Mouse (Mus musculus) cerebellum, postnatal 4 days (tissue): ENCODE data around the gene Tvp23b.

Experiments
- DNase-seq, 2 experiments: peaks; one replicate each; pipeline ENCODE4 v3.0.0; 2022; ENCODE audit warnings: low spot score in 2 of 2, mixed read lengths in 1 of 2

Tvp23b gene

DNA sequence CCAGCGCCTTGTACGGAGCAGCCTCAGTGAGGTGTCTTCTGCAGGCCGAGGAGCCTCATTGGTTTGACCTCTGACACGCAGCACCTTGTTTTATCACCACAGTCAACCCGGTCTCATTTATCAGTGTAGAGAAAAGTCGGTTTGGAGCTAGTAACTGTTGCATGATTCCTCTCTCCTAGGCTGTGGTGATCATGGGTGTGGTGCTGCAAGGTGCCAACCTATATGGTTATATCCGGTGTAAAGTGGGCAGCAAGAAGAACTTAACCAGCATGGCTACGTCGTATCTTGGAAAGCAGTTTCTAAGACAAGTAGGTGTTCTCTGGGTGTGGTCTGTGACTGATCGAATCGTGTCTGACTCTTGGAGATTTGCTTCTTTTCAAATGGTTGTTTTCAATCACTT is 12.5 kb downstream of the Tvp23b start:
- DNase-seq, result no peak

DNA sequence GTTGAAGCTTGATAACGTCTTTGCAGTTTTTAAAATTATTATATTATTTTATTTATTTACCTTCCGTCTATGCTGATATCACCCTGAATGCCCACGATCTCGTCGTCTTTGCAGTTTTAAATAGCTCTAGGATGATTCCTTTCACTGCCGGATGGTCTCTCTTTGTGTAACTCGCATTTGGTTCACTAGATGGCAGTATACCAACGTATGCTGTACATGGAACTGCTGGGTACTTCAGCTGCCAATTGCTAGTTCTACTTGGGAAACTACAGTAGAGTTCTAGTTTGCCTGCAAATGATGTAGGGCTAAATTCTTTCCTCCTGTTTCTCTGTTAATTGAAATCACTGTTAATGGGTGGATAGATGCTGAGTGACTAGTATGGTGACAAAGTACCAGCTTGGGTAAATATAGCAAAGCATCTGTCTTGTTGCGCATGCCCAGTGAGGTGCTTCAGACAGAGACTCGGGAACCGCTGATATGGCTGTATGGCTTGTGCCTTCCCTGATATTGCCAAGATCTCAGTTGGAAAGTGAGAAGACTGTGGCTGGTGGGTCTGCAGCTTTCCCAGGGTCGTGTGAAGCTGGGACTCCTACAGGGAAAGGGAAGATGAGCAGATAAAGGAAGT is 22.6 kb downstream of the Tvp23b start:
- DNase-seq, result peak in 1 of 2 experiments; percentile 61

DNA sequence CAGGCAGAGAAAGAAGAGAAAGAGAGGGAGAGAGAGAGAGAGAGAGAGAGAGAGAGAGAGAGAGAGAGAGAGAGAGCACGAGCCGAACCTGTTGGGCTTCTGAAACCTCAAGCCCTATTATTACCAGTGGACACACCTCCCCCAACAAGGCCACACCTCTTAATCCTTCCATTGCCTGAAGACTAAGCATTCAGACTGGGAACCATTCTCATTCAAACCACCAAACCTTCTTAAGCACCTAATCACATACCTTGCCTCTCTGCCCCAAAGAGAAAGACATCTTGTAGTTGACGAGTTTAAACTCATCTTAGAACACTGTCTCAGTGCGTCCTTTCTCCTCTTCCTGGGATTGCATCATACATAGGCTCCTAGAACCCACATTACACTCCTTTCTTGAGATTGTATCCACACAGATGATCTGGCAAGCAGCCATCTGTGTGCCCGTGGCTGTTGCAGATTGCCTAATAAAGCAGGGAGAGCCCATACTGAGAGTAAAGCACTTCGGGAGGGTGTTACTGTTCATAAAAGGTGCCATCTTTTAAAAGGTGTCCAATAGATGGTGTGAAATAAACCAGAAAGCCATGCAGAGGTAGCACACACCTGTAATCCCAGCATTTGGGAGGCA is 24.7 kb downstream of the Tvp23b start:
- no peak for DNase-seq

DNA sequence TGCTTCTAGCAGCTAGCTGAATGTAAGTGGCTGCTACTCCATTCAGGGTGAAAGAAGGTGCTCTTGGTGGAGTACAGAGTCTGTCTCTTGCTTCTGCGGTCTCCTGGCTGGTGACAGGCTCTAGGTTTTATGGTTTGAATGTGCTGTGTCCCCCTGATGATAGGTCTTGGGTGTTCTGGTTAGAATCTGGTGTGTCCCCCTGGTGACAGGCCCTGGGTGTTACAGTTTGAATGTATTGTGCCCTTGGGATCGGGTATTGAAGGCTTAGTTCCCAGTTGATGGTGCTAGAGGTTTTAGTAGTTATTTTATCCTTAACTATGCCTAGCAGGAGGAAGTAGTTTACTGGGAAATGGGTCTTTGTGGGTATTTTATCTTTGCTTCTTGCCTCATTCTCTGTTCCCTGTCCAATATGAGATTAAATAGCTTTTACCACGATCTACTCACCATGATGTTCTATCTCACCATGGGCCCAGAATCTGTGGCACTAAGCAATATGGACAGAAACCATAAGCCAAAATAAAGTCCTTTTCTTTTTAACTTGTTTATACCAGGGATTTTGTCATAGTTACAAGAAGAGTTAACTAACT is 30.6 kb downstream of the Tvp23b start:
- no peak for DNase-seq

DNA sequence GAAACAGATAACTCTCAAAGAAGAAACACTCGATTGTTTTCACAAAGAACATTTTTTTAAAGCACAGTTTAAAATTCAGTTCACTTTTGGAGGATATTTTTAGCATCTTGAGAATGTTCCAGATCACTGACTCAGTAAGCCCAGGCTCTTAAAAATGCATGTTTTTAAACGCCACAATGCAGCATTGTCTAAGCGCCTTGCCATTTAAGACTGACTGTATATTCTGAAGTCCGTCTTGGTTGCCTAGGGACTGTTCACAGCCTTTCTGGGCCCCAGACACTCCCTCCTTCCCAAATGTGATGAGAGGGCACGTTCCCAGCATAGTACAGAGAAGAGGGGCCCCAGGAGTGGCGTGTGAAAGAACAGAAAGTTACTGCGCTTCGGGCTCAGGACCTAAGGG is 32.1 kb downstream of the Tvp23b start:
- DNase-seq, result no peak

DNA sequence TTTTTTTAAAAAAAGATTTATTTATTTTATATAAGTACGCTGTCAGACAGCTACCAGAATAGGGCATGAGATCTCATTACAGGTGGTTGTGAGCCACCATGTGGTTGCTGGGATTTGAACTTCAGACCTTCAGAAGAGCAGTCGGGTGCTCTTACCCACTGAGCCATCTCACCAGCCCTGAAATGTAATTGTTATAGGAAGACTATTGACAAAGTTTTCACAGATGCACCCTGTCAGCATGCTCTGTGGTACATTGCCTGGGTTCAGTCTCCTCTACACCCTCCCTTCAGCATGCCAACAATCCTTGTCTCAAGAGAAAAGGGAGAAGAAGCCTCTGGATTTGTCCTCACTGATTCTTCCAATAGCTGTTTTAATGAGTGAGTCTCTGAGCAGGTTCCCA is 33.9 kb downstream of the Tvp23b start:
- DNase-seq, result no peak

DNA sequence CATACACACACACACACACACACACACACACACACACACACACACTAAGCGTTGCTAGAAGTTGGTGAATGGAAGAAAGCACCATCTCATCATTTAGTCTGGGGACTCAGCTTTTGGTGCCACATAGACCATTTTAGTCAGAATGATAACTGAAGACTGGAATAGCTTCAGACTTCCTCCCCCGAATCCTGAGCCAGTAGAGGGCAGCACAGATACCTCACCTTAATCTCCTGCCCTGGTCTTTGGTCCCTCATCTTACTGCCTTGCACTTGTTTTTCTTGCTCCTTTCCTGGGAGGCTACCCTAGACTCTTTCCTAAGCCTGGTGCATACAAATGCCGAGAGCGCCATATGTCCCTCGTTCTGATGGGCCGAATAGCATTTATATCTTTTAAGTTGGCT is 35.3 kb downstream of the Tvp23b start:
- no peak for DNase-seq

DNA sequence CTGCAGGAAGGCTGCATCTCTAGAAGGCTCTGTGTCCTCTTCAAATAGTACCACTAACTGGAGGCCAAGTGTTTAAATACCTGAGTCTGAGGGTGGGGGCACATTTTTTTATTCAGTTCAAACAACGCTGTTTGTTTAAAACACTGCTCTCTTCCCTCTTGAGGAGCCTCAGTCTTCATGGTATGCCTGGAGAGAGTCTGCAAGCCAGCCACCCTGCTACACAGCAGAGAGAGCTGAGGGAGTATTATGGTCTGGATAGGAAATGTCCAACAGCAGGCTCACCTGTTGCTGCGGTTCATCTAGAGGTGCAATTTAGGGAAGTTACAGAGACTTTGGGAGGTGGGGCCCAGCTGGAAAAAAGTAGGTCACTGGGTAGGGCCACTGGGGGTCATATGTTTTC is 36.2 kb downstream of the Tvp23b start:
- no peak for DNase-seq

DNA sequence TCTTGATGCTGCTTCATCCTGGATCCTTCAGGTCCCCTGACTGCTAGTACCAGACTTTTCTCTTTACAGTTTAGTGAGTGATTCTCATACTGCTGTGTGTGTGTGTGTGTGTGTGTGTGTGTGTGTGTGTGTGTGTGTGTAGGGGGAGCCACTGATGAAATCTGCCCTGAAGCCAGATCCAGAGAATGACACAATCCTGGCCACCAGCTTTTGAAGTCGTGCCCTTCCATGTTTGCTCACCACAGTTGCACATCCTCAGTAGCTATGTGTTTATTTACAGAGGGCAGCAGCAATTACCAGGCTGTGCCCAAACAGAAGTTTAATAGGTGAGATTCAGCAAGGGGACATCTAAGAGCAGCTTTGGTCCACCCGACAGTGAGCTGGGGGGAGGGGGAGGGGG is 37.5 kb downstream of the Tvp23b start:
- no peak for DNase-seq

DNA sequence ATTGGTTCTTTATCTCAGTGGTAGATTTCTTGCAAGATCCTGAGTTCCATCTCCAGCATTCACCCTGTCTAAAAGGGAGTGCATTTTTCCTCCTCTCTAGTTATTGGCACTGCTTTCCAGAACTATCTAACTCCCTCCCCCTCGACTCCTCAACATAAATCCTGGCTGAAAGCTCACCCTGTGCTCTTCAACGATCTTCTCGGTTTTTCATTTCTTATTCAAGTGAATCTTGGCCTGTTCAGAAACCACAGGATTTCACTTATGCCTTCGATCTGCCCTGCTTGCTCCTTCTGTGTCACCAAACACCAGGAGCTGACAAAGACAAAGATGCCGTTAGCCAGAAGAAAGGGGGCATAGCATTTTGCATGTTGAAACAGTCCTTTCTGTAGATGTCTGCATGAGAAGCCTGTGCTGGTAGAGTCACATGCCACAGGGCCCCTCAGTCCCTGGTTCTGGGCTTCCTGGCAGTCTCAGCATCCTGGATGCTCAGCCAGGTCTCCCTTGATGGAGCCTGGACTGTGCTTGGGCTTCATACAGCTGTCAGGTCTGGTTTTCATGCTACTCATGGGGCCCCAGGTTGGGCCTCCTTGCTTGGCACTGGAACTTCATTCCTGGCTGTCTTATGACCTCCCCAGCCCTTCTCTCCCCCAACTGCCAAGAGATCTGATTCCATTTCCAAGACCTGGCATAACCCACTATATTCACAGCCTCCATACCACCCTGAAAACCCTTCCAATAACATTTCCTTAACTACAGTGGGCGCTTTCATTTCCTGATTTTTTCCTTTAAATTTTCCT is 40.9 kb downstream of the Tvp23b start:
- no peak for DNase-seq

DNA sequence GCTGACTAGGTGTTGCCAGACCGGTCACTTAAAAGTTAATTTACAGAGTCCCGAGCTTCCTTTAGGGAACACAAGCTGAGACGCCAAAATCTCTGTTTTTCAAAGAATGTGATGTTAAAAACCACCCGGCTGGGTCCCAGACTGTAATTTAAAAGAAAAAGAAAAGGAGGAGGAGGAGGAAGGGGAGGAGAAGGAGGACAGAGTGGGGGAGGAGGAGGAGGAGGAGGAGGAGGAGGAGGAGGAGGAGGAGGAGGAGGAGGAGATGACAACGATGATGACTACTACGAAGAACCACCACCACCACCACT is 41.4 kb downstream of the Tvp23b start:
- no peak for DNase-seq

DNA sequence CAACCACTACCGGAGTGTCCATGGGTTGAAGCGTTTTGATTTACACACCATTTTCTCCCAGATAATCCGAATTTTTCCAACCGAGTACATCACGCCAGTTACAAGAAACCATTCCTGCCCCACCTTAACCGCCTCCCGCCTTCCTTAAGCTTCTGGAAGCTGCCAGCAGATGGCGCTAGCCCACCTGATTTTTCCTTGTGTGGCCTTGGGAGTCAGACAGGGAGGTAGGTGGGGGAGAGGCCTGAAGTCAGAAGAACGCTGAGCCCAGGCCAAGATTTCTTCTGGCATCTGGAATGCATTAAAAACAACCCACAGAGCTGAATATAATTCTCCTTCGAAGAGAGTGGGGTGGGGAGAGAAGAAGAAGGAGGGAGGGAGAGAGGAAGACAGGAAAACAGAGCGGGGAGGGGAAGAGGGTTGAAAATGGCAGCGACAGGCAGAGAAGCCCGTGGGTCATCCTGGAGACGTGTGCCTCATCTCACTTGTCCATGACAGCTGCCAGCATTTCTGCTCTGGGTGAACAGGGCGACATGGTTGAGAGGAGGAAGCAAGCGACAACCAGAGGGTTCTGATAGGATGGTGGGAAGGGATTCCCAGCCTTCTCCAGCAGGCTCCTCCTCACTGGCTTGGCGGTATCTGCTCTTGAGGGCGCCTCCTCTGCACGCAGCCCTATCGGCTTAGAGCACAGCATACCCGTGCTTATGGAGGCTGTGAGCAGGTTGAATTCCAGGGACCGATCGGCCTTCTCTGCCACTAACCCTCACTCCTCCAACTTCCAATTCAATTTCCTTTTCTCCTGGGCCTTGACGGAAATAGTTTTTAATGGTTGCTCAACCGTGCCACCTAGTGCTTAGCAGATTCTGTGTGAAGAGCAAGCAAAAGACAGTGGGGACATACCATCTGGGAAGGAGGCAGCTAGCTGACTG is 42.1 kb downstream of the Tvp23b start:
- peak; percentile 93 for DNase-seq

DNA sequence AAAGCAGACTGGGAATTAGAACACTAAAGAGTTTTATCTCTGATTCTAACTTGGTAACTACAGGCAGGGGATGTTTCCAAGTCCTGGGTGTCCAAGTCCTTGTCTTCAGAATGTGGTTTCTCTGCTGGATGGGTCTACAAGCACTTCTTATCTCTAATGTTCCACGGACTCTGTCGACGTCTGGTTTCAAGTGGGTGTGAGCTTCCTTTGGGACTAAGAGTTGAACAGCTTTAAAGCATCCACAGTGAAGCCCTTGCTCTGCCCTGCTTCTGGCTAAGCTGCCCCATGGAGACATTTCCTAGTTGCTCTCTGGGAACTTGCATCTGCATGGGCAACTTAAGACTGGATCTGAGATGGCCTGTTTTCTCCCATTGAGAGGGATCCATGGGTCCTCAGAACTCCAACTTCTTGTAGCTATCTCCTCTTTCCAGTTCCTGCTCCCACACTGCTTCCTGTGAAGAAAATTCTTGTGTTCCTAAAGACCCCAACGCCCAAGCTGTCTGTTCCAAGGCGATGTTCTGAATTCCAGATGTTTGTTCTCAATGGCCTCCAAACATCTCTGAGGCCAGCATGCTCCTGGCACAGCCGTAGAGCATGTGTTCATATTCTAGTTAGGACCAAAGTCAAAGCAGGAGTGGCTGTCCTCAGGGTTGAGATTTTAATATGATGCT is 45.0 kb downstream of the Tvp23b start:
- no peak for DNase-seq

DNA sequence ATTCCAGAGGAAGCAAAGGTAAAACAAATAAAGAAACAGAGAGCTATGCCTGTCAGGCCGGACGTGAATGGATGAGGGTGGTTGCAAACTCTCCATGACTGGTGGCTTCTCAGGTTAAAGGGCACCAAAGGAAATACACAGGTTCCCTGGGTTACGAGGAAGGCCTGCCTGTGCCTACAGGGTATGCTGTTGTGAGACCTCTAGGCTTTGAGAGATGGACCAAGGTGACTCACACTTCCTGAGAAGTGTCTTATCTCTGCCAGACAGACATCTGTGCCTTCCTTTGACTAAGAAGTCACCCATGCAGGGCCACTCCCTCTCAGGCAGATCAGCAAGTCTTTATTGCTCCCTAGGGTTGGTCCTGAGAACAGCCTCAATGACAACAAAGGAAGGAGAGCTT is 50.5 kb downstream of the Tvp23b start:
- no peak for DNase-seq

DNA sequence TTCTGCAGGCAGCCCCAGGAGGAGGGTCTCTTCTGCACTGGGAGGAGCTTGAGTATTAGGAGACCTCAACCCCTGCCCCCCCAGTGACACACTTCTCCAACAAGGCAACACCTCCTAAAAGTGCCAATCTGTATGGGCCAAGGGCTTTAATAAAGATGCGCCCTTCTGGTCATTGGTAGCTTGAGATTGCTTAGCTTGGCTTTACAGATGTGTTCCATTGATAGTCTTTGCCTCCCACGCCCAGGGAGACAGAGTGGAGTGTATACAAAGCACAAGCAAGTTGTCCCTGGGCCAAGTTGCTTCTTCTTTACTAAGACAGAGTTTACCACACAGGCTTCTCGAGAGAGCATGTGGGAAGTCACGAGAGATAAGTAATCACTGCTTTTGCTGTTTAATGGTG is 51.3 kb downstream of the Tvp23b start:
- DNase-seq, result no peak

DNA sequence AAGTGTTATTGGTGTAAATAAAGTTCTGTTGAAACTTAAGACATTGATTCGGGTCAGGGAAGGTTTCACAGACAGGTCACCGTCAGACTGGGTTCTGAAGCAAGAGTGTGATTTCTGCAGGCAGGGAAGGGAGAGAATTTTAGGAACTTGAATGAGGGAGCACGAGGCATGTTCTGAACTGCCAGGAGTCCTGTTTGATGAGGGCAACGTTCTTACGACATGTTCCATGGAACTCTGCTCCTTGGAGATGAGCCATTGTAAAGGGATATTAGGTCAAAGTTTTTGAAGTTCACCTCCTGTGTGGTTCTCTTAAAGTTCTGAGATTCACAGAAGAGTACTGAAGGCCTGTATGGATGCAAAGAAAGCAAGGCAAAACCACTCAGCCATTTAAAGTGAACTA is 51.9 kb downstream of the Tvp23b start:
- DNase-seq, result no peak

DNA sequence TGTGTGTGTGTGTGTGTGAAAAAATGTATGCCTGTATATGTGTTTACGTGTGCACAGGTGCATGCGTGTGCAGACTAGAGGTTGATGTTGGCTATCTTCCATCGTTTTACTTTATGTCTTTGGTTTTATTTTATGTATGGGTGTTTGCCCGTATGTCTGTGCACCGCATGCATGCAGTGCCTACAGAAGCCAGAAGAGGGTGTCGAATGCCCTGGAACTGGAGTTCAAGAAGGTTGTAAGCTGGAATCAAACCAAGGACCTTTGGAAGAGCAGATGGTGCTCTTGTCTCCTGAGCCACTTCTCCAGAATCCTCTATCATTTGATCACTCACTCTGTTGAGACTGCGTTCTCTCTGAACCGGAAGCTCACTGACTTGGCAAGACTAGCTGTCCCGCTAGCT is 53.8 kb downstream of the Tvp23b start:
- no peak for DNase-seq

DNA sequence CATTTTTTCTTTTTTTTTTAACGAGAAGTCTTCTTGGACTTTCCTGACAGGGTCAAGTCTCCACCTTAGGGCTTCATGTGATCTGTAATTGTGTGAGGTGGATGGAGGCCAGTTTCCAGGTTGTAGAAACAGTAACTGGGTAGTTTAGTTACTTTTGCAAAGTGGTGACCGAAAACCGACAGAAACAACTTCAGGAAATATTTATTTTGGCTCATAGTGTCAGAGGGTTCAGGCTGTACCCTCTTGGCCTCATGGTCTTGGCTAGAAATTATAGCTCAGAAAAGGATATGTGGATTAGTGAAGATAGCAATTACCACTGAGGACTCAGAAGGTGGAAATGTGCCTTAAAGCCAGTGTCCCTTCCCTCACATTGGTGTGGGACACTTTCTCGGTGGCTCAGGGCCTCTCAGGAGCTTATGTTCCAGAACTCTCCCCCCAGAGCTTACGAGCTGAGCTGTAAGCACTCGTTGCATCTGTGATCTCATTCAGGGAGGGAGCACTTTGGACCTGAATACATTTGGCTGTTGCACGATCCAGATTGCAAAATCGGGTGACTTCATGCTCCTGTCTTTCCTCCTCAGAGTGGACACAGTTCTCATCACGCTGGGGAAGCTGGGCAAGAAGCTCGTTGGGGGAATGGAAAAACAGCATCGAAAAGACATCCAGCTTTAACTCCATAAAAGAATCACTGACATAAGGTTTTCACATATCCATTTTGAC is 55.7 kb downstream of the Tvp23b start:
- DNase-seq, result no peak

DNA sequence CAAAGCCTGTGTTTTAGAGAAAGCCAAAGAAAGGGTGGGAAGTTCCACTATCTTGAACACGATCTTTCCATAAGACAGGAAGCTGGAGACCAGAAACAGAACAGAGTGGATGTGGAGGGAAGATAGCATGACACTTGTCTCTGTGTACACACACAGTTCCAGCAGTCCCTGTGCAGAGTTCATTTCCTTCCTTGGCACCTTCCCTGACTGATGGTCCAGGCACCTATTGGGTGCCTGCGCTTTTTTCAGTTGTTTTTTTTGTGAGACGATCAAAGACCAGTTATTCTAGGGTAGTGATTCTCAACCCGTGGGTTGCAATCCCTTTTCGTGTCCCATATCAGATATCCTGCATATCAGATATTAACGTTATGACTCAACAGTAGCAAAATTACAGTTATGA is 58.7 kb downstream of the Tvp23b start:
- DNase-seq, result no peak

DNA sequence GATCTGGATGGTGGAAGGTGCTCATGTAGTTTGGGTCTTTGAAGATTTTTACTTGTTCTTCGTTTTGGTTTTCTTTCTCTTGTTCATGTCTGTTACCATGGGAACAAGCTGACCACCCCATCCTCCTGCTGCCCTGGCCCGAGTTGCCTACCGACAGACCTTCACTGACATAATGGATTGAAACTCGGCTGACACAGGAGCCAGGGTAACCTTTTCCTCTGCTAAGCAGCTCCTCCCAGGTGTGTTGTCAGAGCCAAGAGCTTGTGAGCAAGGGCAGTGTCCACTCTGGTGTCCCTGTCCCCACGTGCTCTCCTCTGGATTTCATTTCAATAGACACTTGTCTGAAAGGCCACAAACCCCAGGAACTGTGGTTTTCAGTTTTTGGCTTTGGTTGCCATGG is 59.7 kb downstream of the Tvp23b start:
- DNase-seq, result no peak

DNA sequence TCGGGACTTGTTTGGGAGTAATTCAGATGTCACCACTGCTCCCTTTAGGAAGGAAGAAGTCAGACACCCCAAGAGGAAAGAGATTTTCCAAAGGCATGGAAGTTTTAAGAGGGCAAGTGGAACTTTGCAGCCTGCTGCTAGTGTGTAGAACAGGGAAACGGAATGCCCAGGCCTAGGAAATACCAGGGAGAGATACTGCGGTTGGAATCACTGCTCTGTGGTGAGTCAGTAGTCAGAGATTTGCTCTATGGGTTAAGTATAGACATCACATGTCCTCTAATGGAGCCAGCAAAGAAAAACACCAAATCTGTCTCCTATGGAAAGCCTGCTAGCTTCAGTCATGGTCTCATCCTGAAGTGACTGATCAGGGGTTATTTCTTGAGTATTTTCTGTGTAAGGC is 60.9 kb downstream of the Tvp23b start:
- DNase-seq, result no peak
